Mouse (Mus musculus) right cerebral cortex, postnatal 25 days (tissue): ENCODE data around the gene Taldo1.
A peak's percentile ranks its signal among the peaks of the same experiment; 100 is the strongest.
"Not testable (repeated sequence)": the region's sequence is repeated elsewhere in the genome, so short reads cannot be mapped to it uniquely, and the experiment has no call there.

Experiments
- DNase-seq: peaks from one replicate; pipeline ENCODE4 v3.0.0; 2022

Taldo1 gene

DNA sequence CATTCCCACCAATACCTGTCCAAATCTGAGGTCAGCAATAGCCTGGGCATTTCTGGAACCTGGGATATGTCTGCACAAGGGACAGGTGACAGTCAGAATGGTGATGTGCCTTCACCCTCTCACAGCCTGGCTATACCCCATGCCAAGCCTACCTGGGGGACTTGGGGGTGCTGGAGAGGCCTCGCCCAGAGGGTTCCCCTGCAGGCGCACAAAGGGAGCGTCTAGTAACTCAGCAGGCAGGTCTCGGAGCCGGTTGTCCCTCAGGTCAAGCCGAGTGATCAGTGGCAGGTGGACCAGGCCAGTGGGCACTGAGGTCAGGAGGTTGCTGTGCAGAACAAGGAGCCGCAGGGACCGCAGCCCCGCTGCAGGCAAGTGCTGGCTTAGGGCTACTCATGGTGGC, 49.5 kb downstream of the Taldo1 start:
- no peak for DNase-seq

DNA sequence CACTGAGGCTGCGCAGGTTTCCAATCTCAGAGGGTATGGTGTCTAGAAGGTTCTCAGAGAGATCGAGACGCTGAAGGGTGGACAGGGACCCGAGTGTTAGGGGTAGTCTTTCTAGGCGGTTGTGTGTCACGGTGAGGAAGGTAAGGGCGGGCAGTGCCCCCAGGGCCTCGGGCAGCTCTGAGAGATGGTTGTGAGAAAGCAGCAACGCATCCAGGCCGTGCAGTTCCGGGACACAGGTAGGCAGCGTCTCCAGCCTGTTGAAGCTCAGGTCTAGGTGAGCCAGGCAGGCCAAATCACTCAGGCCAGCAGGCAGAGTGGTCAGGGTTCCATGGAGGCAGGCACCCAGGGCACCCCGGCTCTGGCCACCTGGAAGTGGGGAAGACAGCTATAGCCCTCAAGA, 50.2 kb downstream of the Taldo1 start:
- no peak for DNase-seq

DNA sequence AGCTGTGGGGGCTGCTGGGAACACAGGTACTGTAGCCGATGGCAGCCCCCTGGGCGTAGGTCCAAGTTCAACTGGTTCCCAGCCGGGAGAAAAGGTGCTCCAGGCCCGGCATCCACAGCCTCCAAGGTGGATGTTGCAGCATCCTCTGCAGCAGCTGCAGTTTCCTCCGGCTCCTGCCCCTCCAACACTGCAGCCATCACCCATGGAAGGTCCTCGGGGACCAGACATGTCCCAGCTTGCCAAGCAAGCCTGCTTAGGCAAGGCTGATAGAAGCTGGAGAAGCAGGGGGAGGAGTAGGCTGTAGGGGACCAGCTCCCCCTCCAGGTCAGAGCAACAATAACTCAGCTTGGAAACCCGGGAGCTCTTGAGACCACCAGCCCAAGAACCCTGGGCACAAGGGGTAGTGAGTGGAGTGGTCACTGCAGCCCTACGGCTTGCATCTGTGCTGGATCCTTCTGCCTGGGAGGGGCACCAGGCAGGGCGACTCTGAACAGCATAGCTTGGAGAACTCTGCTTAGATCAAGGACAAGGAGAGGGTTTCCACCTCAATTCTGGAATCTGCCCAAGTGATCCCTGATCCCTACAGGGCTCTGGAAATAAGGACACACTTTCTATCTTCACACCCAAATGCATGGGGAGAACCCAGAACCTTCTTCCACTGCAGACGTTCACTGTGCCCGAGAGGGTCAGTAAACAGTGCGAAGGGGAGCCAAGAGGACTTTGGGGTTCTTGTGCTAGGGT, 51.3 kb downstream of the Taldo1 start:
- DNase-seq, result no peak

DNA sequence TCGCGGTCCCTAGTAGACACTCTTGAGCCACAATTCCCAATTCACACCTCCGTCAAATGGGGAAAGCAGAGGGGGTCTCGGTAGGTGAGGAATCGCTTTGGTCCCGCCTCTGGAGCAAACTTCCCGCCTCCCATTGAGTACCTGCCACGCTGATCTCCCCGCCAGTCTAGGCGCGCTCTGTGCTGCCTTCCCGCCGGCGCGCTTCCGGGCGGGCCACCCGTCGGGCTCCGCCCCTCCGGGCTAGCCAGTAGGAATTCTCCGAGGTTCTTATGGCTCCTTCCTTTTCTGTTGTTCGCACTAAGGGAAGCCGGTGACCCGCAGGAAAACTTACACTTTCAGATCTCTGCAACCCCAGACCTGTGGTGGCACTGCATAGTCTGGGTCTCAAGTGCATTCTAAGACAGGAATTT, 51.8 kb downstream of the Taldo1 start, which contains the start of gene Pidd1:
Gene Pidd1, minus strand, starts transcription at position 198 of the 410 bp plus-strand sequence.
- DNase-seq, result no peak

DNA sequence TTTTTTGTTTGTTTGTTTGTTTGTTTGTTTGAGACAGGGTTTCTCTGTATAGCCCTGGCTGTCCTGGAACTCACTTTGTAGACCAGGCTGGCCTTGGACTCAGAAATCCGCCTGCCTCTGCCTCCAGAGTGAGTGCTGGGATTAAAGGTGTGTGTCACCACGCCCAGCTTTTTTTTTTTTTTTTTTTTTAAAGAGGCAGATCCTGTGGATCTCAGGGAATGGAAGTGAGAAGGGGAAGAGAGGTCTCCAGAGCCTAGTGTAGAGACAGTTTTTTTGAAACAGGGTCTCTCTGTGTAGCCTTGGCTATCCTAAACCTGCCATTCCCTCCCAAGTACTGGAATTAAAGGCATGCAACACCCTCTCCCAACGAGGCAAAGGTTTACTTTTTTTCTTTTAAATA, 54.4 kb downstream of the Taldo1 start:
- not testable (repeated sequence) for DNase-seq

DNA sequence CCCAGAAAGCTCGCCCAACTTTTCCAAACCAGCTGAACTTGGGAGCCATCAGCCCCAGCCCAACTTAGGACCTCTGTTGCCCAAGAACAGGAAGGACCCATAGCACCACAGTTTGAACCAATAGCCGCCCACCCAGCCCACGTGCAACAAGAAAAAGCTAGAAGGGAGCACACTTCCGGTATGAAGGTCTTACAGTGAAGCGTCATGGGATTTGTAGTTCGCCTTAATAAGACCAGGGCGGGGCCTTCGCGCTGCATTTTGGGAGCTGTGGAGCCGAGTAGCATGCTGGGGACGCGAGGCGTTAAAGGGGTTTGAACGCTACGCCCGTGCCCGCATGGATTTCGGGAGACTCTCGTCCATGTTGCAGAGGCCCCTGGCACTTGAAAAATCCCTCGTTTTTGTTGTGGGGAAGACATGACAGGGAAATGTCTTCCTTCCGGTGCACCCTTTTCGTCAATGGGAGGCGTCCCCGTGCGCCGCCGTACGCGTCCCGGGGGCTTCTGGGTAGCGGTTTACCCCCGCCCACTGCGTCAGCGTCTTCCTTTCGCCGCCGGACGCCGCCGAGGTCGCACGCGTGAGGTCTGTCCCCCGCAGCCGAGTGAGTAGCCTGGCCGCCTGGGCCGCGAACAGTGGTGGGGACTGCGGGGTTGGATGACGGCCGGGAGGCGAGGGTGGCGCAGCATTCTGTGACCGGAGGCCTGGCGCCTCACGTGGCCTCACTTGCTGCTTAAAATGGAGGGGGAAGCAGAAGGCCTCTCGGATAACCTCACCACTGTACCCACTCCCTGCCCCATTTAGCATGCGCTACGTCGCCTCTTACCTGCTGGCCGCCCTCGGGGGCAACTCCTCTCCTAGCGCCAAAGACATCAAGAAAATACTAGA, 55.4 kb downstream of the Taldo1 start, which contains the start of gene Rplp2:
Gene Rplp2, plus strand, starts transcription at position 261 of the 882 bp plus-strand sequence.
- peak; percentile 97 for DNase-seq

DNA sequence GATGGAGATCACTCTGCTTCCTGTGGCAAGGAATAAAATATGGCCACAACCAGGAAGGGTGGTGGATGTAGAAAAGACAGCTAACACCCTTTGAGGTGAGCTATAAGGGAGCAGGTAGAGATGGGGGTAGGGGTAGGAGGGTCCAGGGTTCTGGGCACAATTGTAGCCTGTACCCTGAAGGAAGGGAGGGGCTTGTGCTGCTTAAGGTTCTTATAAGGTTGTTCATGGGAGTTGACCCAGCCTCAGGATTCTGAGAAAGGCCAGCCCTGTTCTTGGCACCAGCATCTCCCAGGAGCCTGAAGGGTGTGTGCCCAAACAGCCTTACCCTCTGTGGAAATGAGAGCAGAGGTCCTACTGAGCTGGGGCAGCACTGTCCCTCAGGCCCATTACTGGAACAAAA, 59.9 kb downstream of the Taldo1 start:
- no peak for DNase-seq
